Mouse (Mus musculus): Measurements from ENCODE around the gene Etfbkmt.

DNA sequence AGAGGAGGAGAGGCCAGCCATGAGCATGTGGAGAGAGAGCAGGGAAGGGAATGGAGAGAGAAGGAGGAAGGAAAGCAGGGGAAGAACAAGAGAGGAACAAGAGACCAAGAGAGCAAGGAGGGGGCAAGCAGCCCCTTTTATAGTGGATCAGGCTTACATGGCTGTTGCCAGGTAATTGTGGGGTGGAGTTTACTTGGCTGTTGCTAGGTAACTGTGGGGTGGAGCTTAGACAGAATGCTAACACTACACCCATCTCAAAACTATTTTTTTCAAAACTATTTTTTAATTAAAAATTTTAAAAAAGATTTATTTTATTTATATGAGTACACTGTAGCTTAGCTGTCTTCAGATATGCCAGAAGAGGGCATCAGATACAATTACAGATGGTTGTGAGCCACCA lies 58.9 kb downstream of the Etfbkmt start:
- no peak for TF ChIP-seq CTCF (IDR thresholded peaks at IDR 0.05; ENCODE audit: insufficient read depth, low read length)
- no peak for TF ChIP-seq POLR2A (IDR thresholded peaks at IDR 0.05; ENCODE audit: borderline replicate concordance, extremely low read depth, low read depth, low read length)

Data from lung, adult 2 months (tissue).